Mouse (Mus musculus) fat pad, adult 2 months (tissue): Measurements from ENCODE around the gene Atf6b.

Experiments
- DNase-seq: peaks from one replicate; pipeline ENCODE4 v3.0.0-alpha.2; 2011; ENCODE audit warnings: low read depth, low spot score; ENCODE audit errors: extremely low read depth

Gene Atf6b

DNA sequence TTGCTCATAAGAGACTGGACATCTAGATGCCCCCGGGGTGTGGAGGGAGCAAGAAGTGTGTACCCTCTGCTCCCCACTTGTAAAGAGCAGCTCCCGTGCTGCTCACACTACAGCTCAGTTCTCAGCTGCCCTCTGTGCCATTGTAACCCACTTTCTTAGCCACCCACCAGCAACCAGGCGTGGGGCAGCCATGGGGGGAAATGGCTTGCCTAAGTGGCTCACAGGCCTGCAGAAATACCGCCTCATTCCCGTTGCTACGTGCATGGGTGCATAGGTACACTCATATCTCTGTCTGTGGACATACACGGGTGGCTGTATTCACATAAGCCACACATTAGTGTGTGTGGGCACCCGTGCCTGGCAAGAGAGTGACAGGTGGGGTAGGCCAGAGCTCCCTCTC is 16.0 kb downstream of the Atf6b start:
- no peak for DNase-seq

DNA sequence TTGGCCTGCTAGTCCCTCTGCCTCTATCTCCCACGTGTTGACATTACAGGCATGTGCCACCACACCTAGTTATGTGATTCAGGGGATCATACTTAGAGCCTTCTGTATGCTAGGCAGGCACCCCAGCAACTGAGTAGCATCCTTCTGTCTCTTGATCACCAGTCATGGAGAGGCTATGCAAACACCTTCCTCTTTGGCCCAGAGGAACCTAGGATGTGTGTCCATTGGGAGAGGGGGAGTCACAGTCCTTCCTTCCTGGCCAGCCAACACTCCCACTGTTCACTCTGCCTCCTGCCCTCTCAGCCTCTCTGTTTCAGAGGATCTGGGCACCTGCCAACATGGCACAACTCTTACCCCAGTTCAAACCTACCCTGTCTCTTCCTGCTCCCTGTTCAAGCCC is 16.6 kb downstream of the Atf6b start:
- DNase-seq, result no peak

DNA sequence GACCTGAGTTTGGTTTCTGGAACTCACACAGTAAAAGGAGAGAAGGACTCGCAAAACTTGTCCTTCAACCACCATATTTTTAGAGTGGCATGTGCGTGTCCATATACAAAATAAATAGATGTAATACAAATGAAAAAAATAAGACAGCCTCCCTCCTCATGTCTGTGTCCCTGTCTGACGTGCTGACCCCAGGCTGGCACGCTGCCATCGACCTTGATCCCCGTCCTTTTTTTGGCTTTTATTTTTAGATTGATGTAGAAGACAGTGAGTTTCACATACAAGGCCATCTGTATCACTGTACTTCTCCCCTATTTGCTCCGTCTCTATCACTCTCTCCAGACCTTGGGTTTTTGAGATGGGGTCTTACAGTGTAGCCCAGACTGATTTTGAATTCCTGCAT is 17.5 kb downstream of the Atf6b start:
- DNase-seq, result no peak

DNA sequence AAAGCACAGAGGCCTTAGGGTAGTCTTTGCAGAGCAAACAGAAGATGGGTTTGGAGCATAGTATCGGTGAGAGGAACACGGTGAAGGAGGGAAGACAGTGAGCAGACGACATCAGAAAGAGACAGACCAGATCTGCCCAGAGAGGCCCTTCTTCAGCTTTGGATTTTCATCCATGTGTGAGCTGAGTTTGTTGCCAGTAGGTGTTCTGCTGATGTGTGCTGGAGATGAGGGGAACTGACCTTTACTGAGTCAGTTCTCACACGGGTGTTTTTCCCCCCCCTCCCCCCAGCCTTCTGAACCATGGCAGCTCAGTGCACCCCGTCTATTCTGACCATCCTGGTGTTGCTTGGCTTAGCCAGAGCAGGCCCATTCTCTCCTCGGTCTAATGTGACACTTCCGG is 23.3 kb downstream of the Atf6b start, which contains the start of gene Tnxb:
Tnxb (plus strand) TSS at position 301 of the 400 bp plus-strand sequence.
- no peak for DNase-seq

DNA sequence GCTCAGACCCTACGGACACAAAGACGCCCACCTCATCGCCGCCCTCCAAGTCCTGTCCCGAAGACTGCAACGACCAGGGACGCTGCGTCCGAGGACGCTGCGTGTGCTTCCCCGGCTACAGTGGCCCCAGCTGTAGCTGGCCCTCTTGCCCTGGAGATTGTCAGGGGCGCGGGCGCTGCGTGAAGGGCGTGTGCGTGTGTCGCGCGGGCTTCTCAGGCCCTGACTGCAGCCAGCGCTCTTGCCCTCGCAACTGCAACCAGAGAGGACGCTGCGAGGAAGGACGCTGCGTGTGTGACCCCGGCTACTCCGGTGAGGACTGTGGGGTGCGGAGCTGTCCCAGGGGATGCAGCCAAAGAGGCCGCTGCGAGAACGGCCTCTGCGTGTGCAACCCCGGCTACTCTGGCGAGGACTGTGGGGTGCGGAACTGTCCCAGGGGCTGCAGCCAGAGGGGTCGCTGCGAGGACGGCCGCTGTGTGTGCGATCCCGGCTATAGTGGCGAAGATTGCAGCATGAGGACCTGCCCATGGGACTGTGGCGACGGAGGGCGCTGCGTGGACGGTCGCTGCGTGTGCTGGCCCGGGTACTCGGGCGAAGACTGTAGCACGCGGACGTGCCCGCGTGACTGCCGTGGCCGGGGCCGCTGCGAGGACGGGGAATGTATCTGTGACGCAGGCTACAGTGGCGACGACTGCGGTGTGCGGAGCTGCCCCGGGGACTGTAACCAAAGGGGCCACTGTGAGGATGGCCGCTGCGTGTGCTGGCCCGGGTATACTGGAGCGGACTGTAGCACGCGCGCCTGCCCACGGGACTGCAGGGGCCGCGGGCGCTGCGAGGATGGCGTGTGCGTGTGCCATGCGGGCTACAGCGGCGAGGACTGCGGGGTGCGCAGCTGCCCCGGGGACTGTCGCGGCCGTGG is 24.5 kb downstream of the Atf6b start:
- no peak for DNase-seq

DNA sequence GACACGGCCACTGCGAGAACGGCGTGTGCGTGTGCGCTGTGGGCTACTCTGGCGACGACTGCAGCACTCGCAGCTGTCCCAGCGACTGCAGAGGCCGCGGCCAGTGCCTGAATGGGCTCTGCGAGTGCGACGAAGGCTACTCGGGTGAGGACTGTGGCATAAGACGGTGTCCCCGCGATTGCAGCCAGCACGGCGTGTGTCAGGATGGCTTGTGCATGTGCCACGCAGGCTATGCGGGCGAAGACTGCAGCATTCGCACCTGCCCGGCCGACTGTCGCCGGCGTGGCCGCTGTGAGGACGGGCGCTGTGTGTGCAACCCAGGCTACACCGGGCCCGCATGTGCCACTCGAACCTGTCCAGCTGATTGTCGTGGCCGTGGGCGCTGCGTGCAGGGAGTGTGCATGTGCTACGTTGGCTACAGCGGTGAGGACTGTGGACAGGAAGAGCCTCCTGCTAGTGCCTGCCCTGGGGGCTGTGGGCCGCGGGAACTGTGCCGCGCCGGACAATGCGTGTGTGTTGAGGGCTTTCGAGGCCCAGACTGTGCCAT is 25.4 kb downstream of the Atf6b start:
- no peak for DNase-seq

DNA sequence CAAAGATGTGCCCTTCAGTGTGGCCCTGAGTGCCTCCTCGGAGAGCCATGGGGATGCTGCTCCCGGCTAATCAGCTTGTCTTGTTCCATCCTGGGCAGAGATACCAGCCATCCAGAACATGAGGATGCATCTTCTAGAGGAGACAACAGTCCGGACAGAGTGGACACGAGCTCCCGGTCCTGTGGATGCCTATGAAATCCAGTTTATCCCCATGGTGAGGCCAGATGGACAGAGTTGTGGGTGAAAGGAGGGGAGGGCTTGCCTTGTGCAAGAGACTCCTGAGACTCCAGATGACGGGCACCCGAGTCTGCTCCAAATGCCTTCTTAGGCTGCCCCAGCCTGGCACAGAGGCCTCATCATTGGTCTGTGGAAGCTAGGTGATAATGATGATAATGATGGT is 26.2 kb downstream of the Atf6b start:
- no peak for DNase-seq

DNA sequence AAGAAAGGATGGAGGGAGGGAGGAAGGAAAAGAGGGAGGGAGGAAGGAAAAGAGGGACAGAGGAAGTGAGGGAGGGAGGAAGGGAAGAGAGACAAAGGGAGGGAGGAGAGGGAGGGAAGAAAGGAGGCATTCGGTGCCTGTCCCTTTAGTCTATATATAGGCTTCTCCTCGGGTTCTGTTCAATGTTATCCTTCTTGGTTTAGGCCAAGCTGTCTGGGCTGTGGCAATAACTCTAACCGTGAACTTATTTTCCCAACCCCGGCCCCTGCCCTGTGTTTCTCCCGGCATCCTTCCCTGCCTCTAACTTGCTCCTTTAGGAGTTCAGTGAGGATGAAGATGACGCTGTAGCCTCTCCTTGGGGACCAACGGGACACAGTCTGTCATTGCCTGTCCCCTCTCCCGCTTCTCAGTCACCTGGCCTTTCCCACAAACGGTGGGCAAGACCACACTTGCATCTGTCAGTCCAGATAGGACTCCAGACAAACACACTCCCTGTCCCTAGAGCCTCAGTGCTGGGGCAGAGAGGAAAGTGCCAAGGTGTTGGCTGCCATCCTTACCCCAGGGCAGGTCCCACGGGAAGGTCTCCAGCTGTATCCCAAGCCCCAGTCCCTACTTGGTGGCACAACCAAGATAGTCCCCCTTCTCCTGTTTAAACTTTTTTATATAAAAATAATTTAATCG is 27.7 kb downstream of the Atf6b start:
- DNase-seq, result no peak

DNA sequence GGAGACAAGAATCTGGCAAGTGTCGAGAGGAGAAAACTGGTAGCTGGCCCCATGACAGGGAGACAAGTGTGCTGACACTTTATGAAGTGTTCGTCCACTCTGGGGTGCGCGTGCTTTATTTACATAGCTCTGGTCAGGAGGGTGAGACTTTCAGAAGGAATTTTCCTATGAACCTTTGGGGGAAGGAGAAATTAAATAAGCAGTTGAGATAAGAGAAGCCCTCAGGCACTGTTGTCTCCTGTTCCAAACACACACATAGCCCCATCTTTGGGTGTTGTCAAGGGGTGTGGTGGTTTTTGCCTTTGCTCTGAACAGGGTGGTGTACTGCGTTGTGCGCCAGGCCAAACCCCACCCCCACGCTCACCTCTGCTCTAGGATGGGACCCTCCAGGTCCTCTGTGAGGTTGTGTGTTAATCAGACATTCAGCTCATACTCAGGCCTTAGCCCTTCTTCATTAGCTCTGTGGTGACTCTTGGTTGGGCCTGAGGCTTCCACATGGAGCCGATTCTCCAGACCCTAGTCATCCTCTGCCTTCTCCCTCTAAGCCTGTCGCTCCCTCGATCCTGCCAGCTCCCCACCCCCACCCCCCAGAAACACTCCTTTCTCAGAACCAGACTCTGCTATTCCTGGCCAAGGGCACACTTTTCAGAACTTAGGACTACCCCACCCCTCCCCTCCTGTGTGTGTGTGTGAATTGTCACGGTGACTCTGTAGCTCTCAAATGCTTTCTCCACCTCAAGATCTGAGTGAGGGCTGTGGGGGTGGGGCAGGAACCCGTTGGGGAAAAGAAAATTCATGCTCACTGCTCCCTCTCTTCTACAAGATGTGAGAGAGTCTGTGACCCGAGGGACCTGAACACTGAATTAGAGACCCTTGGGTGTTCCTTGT is 28.5 kb downstream of the Atf6b start:
- DNase-seq, result no peak

DNA sequence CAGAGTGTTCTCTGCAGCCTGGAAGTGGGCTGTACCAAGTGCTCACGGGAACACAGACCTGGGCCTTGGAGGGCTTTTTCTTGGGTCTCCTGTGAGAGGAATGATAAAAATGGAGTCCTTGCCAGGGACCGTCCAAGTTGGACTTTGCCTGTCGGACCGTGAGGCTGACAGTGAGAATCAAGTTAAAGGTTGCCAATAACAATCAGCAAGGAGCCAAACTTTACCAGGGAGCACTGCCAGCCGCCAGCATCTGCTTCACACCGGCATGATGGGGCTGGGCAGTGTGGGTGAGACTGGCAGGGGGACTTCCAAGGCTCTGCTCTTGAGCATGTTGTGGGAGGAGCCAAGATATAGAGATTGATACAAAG is 29.1 kb downstream of the Atf6b start:
- DNase-seq, result no peak

DNA sequence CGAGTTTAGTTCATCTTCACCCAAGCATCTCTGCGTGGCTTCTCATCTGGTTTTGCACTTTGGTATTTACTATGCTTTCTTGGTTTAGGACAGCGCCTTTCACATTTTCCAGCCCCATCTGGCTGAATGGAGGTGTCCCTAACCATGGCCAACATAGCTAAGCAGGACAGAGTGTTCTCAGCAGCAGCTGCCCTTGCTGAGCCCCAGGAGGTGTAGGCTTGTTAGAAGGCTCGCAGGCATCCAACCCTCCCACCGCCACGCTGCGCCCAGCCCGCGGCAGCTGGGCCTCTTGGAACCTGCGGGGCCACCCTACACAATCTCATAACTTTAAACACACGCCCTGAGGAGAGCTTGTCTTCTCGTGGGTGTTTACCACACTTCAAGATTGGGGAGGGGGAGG is 29.7 kb downstream of the Atf6b start:
- no peak for DNase-seq

DNA sequence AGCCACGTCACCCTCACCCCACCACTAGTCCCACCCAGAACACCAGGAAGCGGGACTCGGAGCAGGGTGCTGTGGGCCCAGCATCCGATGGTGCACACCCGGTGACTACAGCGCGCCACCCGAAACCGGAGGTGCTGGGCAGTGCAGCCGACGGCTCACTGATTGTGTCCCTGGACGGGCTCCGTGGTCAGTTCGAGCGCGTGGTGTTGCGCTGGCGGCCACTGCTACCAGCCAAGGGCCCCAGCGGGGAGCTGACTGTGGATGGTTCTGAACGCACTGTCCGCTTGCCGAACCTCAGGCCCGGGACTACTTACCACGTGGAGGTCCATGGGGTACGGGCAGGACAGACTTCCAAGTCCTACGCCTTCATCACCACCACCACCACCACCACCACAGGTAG is 33.2 kb downstream of the Atf6b start:
- no peak for DNase-seq

DNA sequence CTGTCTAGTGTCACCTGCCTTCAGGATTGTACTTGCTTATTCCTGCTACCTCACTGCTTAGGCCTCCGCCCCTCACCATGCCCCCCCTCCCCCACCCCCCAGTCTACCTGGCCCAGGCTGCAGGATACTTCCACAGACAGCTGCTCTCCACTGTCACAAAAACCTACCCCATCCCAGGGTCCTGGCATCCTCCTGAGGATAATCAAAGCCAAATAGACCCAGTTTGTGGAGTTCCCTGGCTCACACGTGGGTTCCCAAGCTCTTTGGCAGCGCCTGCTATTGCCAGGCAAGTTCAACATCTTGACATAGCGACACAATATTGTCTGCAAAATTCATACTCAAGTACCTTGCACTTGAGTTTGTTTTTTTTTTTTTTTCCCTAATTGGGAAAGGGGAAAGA is 33.7 kb downstream of the Atf6b start:
- DNase-seq, result no peak

DNA sequence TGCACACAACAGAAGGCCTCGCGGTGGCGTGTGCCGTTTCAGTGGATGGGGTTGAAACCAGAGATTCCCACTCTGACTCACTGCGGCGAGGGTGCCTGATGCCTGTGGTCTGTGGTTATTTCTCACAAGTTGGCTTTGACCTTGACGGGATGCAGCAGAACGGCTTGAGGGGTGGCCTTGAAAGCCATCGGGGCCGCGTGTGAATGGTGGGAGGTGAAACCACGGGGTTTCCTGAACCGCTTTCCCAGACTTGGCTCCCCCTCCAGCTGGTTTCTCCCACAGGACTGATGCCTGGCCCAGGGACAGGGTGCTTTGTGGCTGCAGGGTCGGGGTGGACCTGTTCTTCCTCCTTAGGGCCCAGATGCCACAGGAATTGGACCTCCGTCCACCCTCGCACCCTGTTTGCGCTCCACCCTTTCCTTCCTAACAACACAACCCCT is 34.2 kb downstream of the Atf6b start:
- no peak for DNase-seq

DNA sequence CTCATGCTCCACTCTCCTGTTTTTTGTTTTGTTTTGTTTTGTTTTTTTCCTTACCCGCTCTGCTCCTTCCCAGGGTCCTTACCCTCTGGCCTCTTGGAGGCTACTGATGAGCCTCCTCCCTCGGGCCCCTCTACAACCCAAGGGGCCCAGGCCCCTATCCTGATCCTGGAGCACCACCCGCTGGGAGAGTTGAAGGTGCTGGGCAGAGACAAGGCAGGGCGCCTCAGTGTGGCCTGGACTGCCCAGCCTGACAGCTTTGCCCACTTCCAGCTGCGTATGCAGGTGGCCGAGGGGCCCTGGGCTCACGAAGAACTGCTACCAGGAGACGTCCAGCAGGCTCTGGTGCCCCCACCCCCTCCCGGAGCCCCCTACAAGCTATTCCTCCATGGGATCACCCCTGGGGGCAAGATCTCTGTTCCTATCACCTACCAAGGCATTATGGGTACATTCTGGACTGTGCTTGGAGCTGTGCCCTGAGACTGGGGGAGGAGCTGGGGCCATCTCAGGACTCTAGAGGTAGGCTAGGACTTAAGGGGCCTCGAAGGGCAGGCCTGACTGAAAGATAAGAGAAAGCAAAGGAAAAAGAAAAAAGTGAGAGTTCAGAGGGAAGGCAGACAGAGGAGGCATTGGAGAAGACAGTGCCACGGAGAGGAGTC is 35.1 kb downstream of the Atf6b start:
- no peak for DNase-seq

DNA sequence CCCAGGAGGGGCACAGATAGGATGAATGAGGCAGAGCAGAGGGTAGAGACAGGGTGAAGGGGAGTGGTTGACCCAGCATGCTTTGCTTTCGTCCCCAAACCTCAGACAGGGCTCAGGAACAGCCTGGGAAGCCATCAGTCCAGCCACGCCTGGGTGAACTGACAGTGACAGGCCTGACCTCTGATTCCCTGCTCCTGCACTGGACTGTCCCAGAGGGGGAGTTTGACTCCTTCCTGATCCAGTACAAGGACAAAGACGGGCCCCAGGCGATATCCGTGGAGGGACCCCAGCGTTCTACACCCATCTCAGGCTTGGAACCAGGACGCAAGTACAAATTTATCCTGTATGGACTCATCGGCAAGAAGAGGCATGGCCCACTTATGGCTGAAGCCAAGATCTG is 36.2 kb downstream of the Atf6b start:
- no peak for DNase-seq

DNA sequence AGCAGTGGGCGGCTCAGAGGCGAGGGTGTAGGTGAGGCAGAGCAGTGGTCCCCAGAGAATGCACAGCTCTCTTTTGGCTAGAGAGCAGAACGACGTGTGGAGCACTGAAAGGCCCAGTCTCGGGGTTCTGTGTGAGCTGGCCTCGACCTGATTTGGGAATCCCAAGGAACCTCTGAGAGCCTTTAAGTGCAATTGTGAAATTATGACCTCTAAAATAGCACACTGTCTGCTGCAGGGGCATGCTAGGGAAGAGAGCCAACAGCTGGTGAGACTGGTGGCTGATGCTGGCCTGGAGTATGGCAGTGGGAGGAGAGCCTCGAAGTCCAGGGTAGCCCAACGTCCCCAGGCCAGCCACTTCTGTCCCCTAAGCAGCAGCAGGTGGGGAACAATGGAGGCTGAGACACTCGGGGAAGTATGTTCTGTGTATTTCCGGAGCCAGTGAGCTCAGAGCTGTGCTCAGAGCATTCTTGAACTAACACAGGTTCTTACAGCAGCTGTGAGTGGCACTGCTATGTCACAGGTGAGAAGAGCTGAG is 36.8 kb downstream of the Atf6b start:
- DNase-seq, result no peak

DNA sequence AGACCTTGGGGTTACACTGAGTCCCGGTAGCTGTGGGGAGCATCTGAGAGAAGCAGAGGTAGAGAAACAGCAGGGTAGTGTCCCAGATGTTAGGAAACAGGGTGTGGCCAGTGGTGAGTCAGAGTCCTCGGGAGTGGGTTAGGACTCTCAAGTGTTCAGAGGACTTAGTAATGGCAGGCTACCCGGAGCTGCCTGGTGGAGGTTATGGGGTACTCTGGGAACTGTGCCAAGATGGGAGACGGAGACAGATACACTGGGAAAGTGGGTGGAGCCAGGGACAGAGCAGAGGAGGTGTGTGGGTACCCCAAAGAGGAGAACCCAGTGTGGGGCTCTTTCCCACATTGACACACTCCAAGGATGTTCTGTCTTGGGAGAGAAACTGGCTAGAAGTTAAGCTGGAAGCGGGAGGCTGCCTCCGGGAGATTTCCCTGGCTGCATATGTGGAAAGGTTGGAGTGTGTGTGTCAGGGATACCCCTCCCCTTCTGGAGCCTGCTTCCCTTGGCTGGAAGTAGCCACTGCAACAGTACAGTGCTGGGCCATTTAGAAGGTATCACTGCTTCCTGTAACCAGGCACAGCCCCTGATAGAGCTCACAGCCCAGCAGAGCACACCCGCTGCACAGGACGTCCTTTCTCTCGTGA is 37.4 kb downstream of the Atf6b start:
- no peak for DNase-seq

DNA sequence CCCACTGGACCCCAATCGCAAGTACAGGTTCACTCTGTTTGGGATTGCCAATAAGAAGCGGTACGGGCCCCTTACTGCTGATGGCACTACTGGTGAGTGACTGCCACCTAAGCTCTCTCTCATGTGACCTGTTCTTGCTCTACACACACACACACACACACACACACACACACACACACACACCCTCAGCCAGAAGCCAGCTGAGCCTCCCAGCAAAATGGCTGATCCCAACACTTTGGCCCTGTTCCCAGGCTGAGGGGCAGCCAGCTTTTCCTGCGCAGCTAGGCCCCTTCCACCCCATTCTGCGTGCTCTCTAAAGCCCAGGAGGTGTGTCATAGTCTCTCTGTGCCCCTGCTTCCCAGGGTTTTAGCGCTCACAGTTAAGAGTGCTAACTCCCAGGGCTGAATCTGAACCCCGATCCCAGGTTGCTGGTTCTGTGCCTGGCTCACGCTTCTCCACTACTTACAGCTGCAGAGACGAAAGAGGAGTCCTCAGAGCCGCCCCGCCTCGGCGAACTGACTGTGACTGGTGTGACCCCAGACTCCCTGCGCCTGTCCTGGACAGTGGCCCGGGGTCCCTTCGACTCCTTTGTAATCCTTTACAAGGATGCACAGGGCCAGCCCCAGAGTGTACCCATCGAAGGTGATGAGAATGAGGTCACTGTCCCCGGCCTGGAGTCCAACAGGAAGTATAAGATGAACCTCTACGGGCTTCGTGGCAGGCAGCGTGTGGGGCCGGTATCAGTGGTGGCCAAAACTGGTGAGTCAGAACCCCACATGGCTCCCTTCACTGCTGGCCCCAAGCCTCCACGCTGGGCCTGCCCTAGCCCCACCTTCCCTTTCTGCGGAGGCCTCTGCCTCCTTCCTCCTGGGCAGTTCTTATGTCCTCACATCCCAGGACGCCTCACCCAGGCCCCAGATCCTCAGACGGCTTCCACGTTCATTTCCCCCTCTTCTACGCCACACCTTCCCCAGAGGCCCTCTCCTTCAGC is 38.5 kb downstream of the Atf6b start:
- no peak for DNase-seq
